Mouse (Mus musculus): ENCODE measurements at regions not wholly inside any gene's neighbourhood (a gene's known extent, or its start where the extent isn't known, plus 50 kb on each side); places are given as distances from the start of the nearest gene placed in this dataset.

- Histone ChIP-seq H3K27me3 (ENCODE audit: control insufficient read depth, insufficient read depth, low read length) (no peaks in the 10 kb centered on the region), H3K27ac (no peak overlapping the region), H3K4me3 (ENCODE audit: insufficient read depth in 1 of 2, low read depth in 2 of 2, low read length in 2 of 2) (no peak overlapping the region), H3K4me2 (ENCODE audit: low read depth) (no peak overlapping the region), H3K9ac (replicated peaks) (no peak overlapping the region), H3K9me3 (ENCODE audit: control insufficient read depth, low read length) (no peaks in the 10 kb centered on the region), H3K4me1 (replicated peaks; ENCODE audit: control insufficient read depth in 2 of 2, insufficient read depth in 2 of 2, low read length in 1 of 2) (no peaks in the 10 kb centered on the region), H3K36me3 (replicated peaks; ENCODE audit: control insufficient read depth, insufficient read depth, low read depth) (no peaks in the 10 kb centered on the region)
- DNase-seq (ENCODE audit: low read depth in 3 of 3, low spot score in 3 of 3): no peak
- WGBS (ENCODE audit: insufficient replicate concordance): 72% methylated on average over 2 of the region's 2 CpGs
- ATAC-seq (ENCODE audit: insufficient read depth): no peak
- TF ChIP-seq EP300 (IDR thresholded peaks at IDR 0.05; ENCODE audit: low read depth) (no peak), CTCF (IDR thresholded peaks at IDR 0.05; ENCODE audit: low read depth) (no peak)
Observed at GRCm38 (mm10) chr12:35357901-35358300, 176.9 kb downstream of the Ahr start.

GRCm38 (mm10) chr12:35338191-35338954, 196.5 kb downstream of the Ahr start:
- TF ChIP-seq EP300 (IDR thresholded peaks at IDR 0.05; ENCODE audit: low read depth): no peak
- no peak for TF ChIP-seq CTCF (IDR thresholded peaks at IDR 0.05; ENCODE audit: low read depth)
- no peak for ATAC-seq (ENCODE audit: insufficient read depth)
- Histone ChIP-seq H3K27me3 (ENCODE audit: control insufficient read depth, insufficient read depth, low read length) (no peaks in the 10 kb centered on the region), H3K9ac (replicated peaks) (no peak overlapping the region), H3K4me3 (ENCODE audit: insufficient read depth in 1 of 2, low read depth in 2 of 2, low read length in 2 of 2) (no peak overlapping the region), H3K36me3 (replicated peaks; ENCODE audit: control insufficient read depth, insufficient read depth, low read depth) (no peaks in the 10 kb centered on the region), H3K4me1 (replicated peaks; ENCODE audit: control insufficient read depth in 2 of 2, insufficient read depth in 2 of 2, low read length in 1 of 2) (no peaks in the 10 kb centered on the region), H3K9me3 (ENCODE audit: control insufficient read depth, low read length) (no peaks in the 10 kb centered on the region), H3K4me2 (ENCODE audit: low read depth) (no peak overlapping the region), H3K27ac (no peak overlapping the region)
- DNase-seq (ENCODE audit: low read depth in 3 of 3, low spot score in 3 of 3): no peak
- 39% methylated on average over 4 of the region's 4 CpGs for WGBS (ENCODE audit: insufficient replicate concordance)

GRCm38 (mm10) chr12:35336314-35336713, 198.5 kb downstream of the Ahr start:
- ATAC-seq (ENCODE audit: insufficient read depth) (no peak), DNase-seq (ENCODE audit: low read depth in 3 of 3, low spot score in 3 of 3) (no peak)
- Histone ChIP-seq H3K9me3 (ENCODE audit: control insufficient read depth, low read length) (no peaks in the 10 kb centered on the region), H3K27me3 (ENCODE audit: control insufficient read depth, insufficient read depth, low read length) (no peaks in the 10 kb centered on the region), H3K4me1 (replicated peaks; ENCODE audit: control insufficient read depth in 2 of 2, insufficient read depth in 2 of 2, low read length in 1 of 2) (no peaks in the 10 kb centered on the region), H3K27ac (no peak overlapping the region), H3K4me3 (ENCODE audit: insufficient read depth in 1 of 2, low read depth in 2 of 2, low read length in 2 of 2) (no peak overlapping the region), H3K9ac (replicated peaks) (no peak overlapping the region), H3K36me3 (replicated peaks; ENCODE audit: control insufficient read depth, insufficient read depth, low read depth) (no peaks in the 10 kb centered on the region), H3K4me2 (ENCODE audit: low read depth) (no peak overlapping the region)
- no peak for TF ChIP-seq EP300 (IDR thresholded peaks at IDR 0.05; ENCODE audit: low read depth)
- TF ChIP-seq CTCF (IDR thresholded peaks at IDR 0.05; ENCODE audit: low read depth): no peak

GRCm38 (mm10) chr12:35334344-35335075, 200.3 kb downstream of the Ahr start:
- H3K9ac ChIP-seq (replicated peaks): no peak overlapping the region
- H3K27me3 ChIP-seq (ENCODE audit: control insufficient read depth, insufficient read depth, low read length): no peaks in the 10 kb centered on the region
- H3K9me3 ChIP-seq (ENCODE audit: control insufficient read depth, low read length): no peaks in the 10 kb centered on the region
- DNase-seq (ENCODE audit: low read depth in 3 of 3, low spot score in 3 of 3) (no peak), ATAC-seq (ENCODE audit: insufficient read depth) (no peak)
- TF ChIP-seq EP300 (IDR thresholded peaks at IDR 0.05; ENCODE audit: low read depth) (no peak), CTCF (IDR thresholded peaks at IDR 0.05; ENCODE audit: low read depth) (no peak)
- no peak overlapping the region for H3K27ac ChIP-seq
- no peaks in the 10 kb centered on the region for H3K36me3 ChIP-seq (replicated peaks; ENCODE audit: control insufficient read depth, insufficient read depth, low read depth)
- no peak overlapping the region for H3K4me3 ChIP-seq (ENCODE audit: insufficient read depth in 1 of 2, low read depth in 2 of 2, low read length in 2 of 2)
- WGBS (ENCODE audit: insufficient replicate concordance): 66% methylated on average over 10 of the region's 10 CpGs
- no peaks in the 10 kb centered on the region for H3K4me1 ChIP-seq (replicated peaks; ENCODE audit: control insufficient read depth in 2 of 2, insufficient read depth in 2 of 2, low read length in 1 of 2)
- no peak overlapping the region for H3K4me2 ChIP-seq (ENCODE audit: low read depth)

GRCm38 (mm10) chr12:35331303-35331702, 203.5 kb downstream of the Ahr start:
- TF ChIP-seq EP300 (IDR thresholded peaks at IDR 0.05; ENCODE audit: low read depth) (no peak), CTCF (IDR thresholded peaks at IDR 0.05; ENCODE audit: low read depth) (peak; percentile 77)
- no peaks in the 10 kb centered on the region for H3K4me1 ChIP-seq (replicated peaks; ENCODE audit: control insufficient read depth in 2 of 2, insufficient read depth in 2 of 2, low read length in 1 of 2)
- H3K36me3 ChIP-seq (replicated peaks; ENCODE audit: control insufficient read depth, insufficient read depth, low read depth): no peaks in the 10 kb centered on the region
- no peak overlapping the region for H3K9ac ChIP-seq (replicated peaks)
- H3K4me3 ChIP-seq (ENCODE audit: insufficient read depth in 1 of 2, low read depth in 2 of 2, low read length in 2 of 2): no peak overlapping the region
- H3K27ac ChIP-seq: no peak overlapping the region
- 74% methylated on average over 3 of the region's 3 CpGs for WGBS (ENCODE audit: insufficient replicate concordance)
- no peaks in the 10 kb centered on the region for H3K27me3 ChIP-seq (ENCODE audit: control insufficient read depth, insufficient read depth, low read length)
- H3K4me2 ChIP-seq (ENCODE audit: low read depth): no peak overlapping the region
- ATAC-seq (ENCODE audit: insufficient read depth) (no peak), DNase-seq (ENCODE audit: low read depth in 3 of 3, low spot score in 3 of 3) (no peak)
- H3K9me3 ChIP-seq (ENCODE audit: control insufficient read depth, low read length): no peaks in the 10 kb centered on the region
